Mouse (Mus musculus) forebrain, embryonic 11.5 days (tissue): ENCODE results near the gene Gp5. TPM values are rescaled to one million over a fixed set of nuclear protein-coding genes. Genes with fewer than 3 reads are reported as not detected.

Source experiments
- ATAC-seq: fragments of 200-750 bp; cut with Nextera tagmentation; replicated peaks from 2 replicates; pipeline ENCODE4 v1.8.0; 2017; ENCODE audit warnings: moderate TSS enrichment; ENCODE audit not compliant: low FRiP score
- DNase-seq: peaks from one replicate; pipeline ENCODE4 v3.0.0-alpha.2; 2017; ENCODE audit warnings: low spot score
- H3K27ac ChIP-seq: fragments of 300-500 bp; sonication (generic); 2 replicates; pipeline ENCODE4 v1.5.1; 2014; ENCODE audit warnings: low read depth, low read length
- H3K27me3 ChIP-seq: fragments of 300-500 bp; sonication (generic); 2 replicates; pipeline ENCODE4 v1.6.1; 2014; ENCODE audit warnings: mild to moderate bottlenecking, low read length, mixed read lengths; ENCODE audit not compliant: control insufficient read depth, insufficient read depth
- H3K36me3 ChIP-seq: fragments of 300-500 bp; sonication (generic); 2 replicates; pipeline ENCODE4 v1.6.1; 2014; ENCODE audit warnings: mild to moderate bottlenecking, low read length, moderate library complexity, mixed read lengths; ENCODE audit not compliant: control insufficient read depth, insufficient read depth
- H3K4me1 ChIP-seq: fragments of 300-500 bp; sonication (generic); replicated peaks from 2 replicates; pipeline ENCODE4 v1.6.1; 2014; ENCODE audit warnings: low read length, mixed read lengths; ENCODE audit not compliant: control insufficient read depth, insufficient read depth
- H3K4me2 ChIP-seq: fragments of 300-500 bp; sonication (generic); 2 replicates; pipeline ENCODE4 v1.6.1; 2014; ENCODE audit warnings: low read depth, mild to moderate bottlenecking, low read length, moderate library complexity, mixed read lengths; ENCODE audit not compliant: severe bottlenecking
- H3K4me3 ChIP-seq: fragments of 300-500 bp; sonication (generic); 2 replicates; pipeline ENCODE4 v1.5.1; 2014; ENCODE audit warnings: low read depth, low read length
- H3K9ac ChIP-seq: fragments of 300-500 bp; sonication (generic); 2 replicates; pipeline ENCODE4 v1.6.1; 2014; ENCODE audit warnings: low read length
- H3K9me3 ChIP-seq: fragments of 300-500 bp; sonication (generic); 2 replicates; pipeline ENCODE4 v1.6.1; 2016; ENCODE audit warnings: low read length, mixed read lengths; ENCODE audit not compliant: control insufficient read depth
- WGBS: fragments of 180-500 bp; shearing (Covaris S2); extraction: QIAGEN DNeasy Blood & Tissue Kit; methylation state at CpG from one replicate; pipeline ENCODE4 v1.1.7; 2014; 5-methylcytosine and 5-hydroxymethylcytosine counted together
- polyA plus RNA-seq: library from polyadenylated mRNA; unstranded; fragments of >200 nt; fragmentation: Nextera tagmentation; extraction: Ambion mirVana; gene quantifications from 2 replicates; pipeline ENCODE4 v1.2.1, GENCODE M21; 2014

The Gp5 gene
- polyA plus RNA-seq, 1 experiment from 2014 or later: 2.0 TPM

- no peak overlapping the region for H3K27ac ChIP-seq
- H3K4me3 ChIP-seq: no peak overlapping the region
- ATAC-seq (no peak), DNase-seq (no peak)
- H3K9ac ChIP-seq: no peak overlapping the region
- H3K27me3 ChIP-seq: peaks cover 42% of the 10 kb centered on the region
- H3K4me2 ChIP-seq: no peak overlapping the region
- WGBS: 83% methylated on average over 4 of the region's 4 CpGs
- H3K36me3 ChIP-seq: no peaks in the 10 kb centered on the region
- H3K4me1 ChIP-seq: peaks cover 11% of the 10 kb centered on the region
- H3K9me3 ChIP-seq: no peaks in the 10 kb centered on the region
These were observed 4.5 kb downstream of the Gp5 start for GRCm38 (mm10) chr16:30306102-30306501.

DNA sequence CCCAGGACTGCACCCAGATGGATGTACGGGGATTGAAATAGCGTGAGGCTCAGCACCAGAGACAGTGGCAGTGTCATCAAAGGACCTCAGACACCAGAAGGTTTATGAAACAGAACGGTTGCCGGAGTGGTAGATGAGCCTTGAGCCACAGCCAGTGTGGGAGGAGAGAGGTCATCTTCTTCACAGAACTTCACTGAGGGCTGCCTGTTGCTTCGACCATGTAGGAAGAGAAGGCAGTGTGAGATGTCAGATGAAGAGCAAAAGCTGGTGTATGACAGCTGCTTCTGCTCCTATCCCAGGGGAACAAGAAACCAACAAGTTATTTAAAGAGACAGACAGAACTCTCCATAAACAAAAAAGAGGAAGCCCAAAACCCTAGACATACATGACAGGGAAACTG, 6.3 kb downstream of the Gp5 start:
- Histone ChIP-seq H3K27ac (no peak overlapping the region), H3K4me1 (peaks cover 11% of the 10 kb centered on the region), H3K4me3 (no peak overlapping the region), H3K9ac (no peak overlapping the region), H3K36me3 (no peaks in the 10 kb centered on the region), H3K9me3 (no peaks in the 10 kb centered on the region), H3K4me2 (no peak overlapping the region), H3K27me3 (peaks cover 24% of the 10 kb centered on the region)
- DNase-seq (no peak), ATAC-seq (no peak)
- WGBS: 82% methylated on average over 5 of the region's 5 CpGs

DNA sequence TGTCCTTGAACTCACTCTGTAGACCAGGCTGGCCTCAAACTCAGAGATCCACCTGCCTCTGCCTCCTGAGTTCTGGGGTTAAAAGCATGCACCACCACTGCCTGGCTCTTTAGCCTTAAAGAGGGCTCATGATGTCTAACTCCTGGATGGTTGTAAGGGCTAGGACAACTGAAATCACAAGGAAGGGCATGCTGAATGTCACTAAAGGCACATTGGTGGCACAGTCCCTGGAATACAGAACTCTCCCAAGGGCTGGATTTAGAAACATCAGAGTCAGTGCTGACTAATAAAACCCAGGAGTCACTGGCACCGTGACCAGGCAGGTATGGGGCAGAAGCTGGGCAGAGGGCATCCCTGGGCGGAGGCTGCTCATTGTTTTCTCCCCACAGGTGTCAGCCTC, 7.2 kb downstream of the Gp5 start:
- ATAC-seq: no peak
- H3K27me3 ChIP-seq: peaks cover 17% of the 10 kb centered on the region
- no peak overlapping the region for H3K27ac ChIP-seq
- H3K9me3 ChIP-seq: no peaks in the 10 kb centered on the region
- no peak overlapping the region for H3K4me2 ChIP-seq
- no peak overlapping the region for H3K4me3 ChIP-seq
- no peak overlapping the region for H3K9ac ChIP-seq
- no peak for DNase-seq
- WGBS: 85% methylated on average over 2 of the region's 2 CpGs
- no peaks in the 10 kb centered on the region for H3K36me3 ChIP-seq
- H3K4me1 ChIP-seq: peaks cover 5% of the 10 kb centered on the region

DNA sequence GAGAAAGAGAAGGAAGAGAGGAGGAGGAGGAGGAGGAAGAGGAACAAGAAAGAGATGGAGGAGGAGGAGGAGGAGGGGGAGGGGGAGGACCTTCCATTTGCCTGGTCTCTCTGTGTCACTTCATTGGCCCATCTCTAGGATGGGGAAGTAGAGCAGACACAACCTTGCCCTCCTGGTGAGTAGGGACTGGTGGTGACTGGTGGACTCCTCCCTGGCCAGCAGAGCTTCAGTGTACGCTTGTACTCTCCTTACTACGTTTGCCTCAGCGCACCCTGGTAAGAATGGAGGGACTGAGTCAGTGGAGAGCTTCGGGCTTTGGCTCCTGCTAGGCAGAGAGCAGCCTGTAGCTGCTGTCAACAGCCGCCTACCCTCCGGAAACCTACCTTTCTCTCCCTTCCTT, 7.9 kb downstream of the Gp5 start:
- Histone ChIP-seq H3K9me3 (no peaks in the 10 kb centered on the region), H3K36me3 (no peaks in the 10 kb centered on the region), H3K27ac (no peak overlapping the region), H3K9ac (no peak overlapping the region), H3K4me2 (no peak overlapping the region), H3K27me3 (peaks cover 10% of the 10 kb centered on the region), H3K4me3 (no peak overlapping the region), H3K4me1 (0 out of 2 replicates have a peak, but pooled peaks cover 2% of the 10 kb centered on the region)
- ATAC-seq (no peak), DNase-seq (no peak)
- WGBS: 88% methylated on average over 6 of the region's 6 CpGs

GRCm38 (mm10) chr16:30299711-30300277, 10.8 kb downstream of the Gp5 start:
- Histone ChIP-seq H3K27ac (no peak overlapping the region), H3K9me3 (no peaks in the 10 kb centered on the region), H3K4me2 (no peak overlapping the region), H3K36me3 (no peaks in the 10 kb centered on the region), H3K4me3 (no peak overlapping the region), H3K4me1 (no peaks in the 10 kb centered on the region), H3K27me3 (no peaks in the 10 kb centered on the region), H3K9ac (no peak overlapping the region)
- ATAC-seq: no peak
- WGBS: 71% methylated on average over 10 of the region's 10 CpGs
- DNase-seq: no peak

- WGBS: 88% methylated on average over 7 of the region's 7 CpGs
- Histone ChIP-seq H3K9ac (no peak overlapping the region), H3K4me1 (no peaks in the 10 kb centered on the region), H3K27me3 (no peaks in the 10 kb centered on the region), H3K36me3 (no peaks in the 10 kb centered on the region), H3K9me3 (no peaks in the 10 kb centered on the region), H3K27ac (no peak overlapping the region), H3K4me2 (no peak overlapping the region), H3K4me3 (no peak overlapping the region)
- ATAC-seq: no peak
- no peak for DNase-seq
These were observed 13.1 kb downstream of the Gp5 start for GRCm38 (mm10) chr16:30297450-30297849.

DNA sequence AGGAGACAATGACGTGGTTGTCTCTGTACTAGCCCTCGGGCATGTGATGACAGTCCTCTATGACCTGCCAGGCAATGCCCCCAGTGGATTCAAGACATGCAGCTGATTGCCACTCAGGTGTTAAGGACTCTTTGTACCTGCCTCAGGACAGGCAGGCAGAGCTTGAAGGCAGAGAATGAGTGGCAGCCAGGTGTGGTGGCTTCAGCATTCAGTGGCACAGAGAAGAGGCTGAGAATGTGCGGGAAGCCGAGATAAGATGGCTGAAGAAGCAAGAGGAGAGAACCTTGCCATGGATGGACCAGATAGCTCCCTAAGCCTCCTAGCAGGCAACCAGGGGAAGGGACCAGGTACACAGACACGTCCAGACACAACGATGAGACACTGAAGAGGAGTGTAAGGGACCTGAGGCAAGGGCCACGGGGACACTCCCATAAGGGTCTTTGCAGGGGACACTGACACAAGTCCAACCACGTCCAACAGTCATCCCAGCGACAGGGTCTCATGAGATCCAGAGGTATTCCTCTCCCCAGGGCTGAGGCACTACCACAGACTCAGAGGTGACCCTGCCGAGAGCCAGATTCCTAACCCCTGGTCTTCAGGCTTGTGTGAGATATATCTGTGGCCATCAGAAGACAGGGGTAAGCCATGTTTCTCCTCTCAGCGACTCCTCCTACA, 13.8 kb downstream of the Gp5 start:
- Histone ChIP-seq H3K4me2 (no peak overlapping the region), H3K4me1 (no peaks in the 10 kb centered on the region), H3K36me3 (no peaks in the 10 kb centered on the region), H3K27ac (no peak overlapping the region), H3K27me3 (no peaks in the 10 kb centered on the region), H3K9ac (no peak overlapping the region), H3K9me3 (no peaks in the 10 kb centered on the region), H3K4me3 (no peak overlapping the region)
- DNase-seq (no peak), ATAC-seq (no peak)
- WGBS: 86% methylated on average over 11 of the region's 11 CpGs

DNA sequence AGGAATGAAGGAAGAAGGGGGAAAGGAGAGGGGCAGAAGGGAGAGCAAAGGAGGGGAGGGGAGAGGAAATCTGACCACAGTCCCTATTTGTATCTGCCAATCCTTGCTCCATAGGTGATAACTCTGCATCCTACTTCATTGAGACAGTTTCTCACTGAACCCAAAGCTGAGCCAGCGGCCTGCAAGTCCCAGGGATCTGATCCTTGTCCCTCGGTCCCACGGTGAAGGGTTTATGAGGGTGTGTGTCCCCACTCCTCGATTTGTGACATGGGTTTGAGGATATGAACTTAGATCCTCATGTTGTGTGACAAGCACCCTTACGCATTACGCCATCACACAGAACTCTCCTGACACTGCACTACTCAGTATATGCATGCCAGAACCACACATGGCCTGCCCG, 15.5 kb downstream of the Gp5 start:
- H3K9me3 ChIP-seq: no peaks in the 10 kb centered on the region
- H3K27ac ChIP-seq: no peak overlapping the region
- no peak overlapping the region for H3K4me2 ChIP-seq
- H3K4me1 ChIP-seq: no peaks in the 10 kb centered on the region
- no peaks in the 10 kb centered on the region for H3K27me3 ChIP-seq
- H3K4me3 ChIP-seq: no peak overlapping the region
- H3K9ac ChIP-seq: no peak overlapping the region
- ATAC-seq (no peak), DNase-seq (no peak)
- 93% methylated on average over 7 of the region's 7 CpGs for WGBS
- no peaks in the 10 kb centered on the region for H3K36me3 ChIP-seq

- no peak overlapping the region for H3K4me3 ChIP-seq
- H3K9me3 ChIP-seq: no peaks in the 10 kb centered on the region
- ATAC-seq (no peak), DNase-seq (no peak)
- H3K36me3 ChIP-seq: no peaks in the 10 kb centered on the region
- H3K4me2 ChIP-seq: no peak overlapping the region
- H3K4me1 ChIP-seq: no peaks in the 10 kb centered on the region
- no peak overlapping the region for H3K27ac ChIP-seq
- no peaks in the 10 kb centered on the region for H3K27me3 ChIP-seq
- H3K9ac ChIP-seq: no peak overlapping the region
- WGBS: 74% methylated on average over 6 of the region's 6 CpGs
These were observed 20.1 kb downstream of the Gp5 start for GRCm38 (mm10) chr16:30290436-30290835.
